Mouse (Mus musculus) hindlimb bud, embryonic 11.5 days (tissue): ENCODE measurements around the gene Rnasek.

Source experiments
- DNase-seq: peaks from one replicate; pipeline ENCODE4 v3.0.0-alpha.2; 2012; ENCODE audit warnings: low read depth, low spot score; ENCODE audit errors: extremely low spot score

The Rnasek gene

DNA sequence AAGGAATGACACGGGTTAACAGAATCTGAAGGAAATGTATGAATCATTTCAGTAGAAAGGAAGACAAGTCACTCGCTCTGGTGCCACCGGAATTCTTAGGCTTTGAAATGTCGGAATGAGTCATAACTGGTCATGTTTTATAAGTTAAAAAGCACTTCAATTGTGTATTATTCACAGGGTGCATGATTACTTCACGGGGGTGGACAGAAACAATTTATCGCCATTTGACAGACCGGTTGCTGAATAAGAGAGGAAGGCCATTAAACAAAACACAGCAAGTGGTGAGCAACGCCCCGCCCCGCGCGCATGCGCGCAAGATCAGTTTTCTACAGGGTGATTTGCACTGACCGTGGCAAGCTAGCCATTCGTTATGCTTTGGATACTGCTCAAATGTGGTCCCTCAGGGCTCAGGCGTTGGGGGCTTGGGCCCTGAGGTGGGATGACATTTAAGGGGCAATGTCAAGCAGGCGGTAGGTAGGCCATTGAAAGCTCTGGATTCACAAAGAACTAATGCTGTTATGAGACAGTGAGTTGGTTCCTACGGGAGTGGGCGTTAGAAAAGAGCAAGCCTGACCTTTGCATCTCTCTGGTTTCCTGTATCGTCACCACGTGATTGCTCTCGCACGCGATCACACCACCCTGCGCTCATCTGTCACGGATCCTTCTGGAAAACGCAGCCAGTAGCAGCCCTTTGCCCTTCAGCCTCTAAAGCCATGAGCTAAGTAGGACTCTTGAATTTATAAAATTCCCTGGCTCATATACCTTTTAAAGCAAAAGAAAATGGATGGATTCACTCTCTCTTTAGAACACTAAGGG lies 50.1 kb downstream of the Rnasek start:
- DNase-seq, result no peak
